Mouse (Mus musculus) heart, adult 18-20 months (tissue): ENCODE data around the gene Adamtsl1. TPM values are rescaled to one million over a fixed set of nuclear protein-coding genes. Genes with fewer than 3 reads are reported as not detected.
A peak's percentile ranks its signal among the peaks of the same experiment; 100 is the strongest.

Source experiments
- DNase-seq, 2 experiments: peaks; one replicate each; pipeline ENCODE4 v3.0.0; 2021 to 2022; ENCODE audit warnings: mixed read lengths in 1 of 2
- total RNA-seq, 2 experiments: library from RNA; stranded (reverse); gene quantifications; 2 replicates each; pipeline ENCODE4 v1.2.3; 2021

Adamtsl1 gene
- total RNA-seq, 2 experiments from 2014 or later = 1.1 to 2.9 TPM

DNA sequence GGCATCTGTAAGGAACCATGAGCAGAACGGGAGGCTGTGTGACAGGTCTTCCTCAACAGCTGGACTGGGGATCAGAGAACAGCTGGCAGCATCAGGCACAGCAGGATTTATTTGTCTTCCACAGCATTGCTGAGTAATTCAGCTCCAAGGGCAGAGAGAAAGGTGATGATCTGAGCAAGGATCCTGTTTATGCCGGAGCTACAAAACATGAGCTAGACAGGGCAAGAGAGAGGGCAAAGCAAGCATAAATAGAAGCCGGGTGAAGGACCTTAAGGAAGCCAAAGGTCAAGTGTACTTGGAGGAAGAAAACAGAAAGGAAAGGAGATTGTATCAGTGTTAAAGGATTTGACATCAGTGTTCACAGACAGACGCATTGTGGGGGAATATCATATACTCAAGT is 158.3 kb downstream of the Adamtsl1 start:
- DNase-seq = no peak

DNA sequence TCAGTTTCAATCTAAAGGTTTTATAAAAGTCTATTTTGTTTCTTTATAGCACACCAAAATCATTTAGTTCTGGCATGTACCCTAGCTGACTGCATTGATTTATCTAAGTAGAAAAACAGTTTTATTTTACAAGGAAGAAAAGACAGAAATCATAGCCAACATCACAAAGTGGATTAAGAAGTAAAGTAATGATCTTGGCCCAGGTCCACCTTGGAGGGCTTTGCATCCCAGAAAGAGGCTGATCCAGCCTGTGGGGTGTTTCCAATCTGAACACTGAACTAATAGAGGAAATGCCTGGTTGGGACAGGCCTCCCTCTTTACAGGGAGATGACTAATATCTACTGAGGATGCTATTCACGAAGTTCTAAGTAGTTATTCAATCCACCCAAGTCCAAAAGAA is 163.6 kb downstream of the Adamtsl1 start:
- no peak for DNase-seq

- DNase-seq = no peak
Observed at GRCm38 (mm10) chr4:85686160-85686559, 172.2 kb downstream of the Adamtsl1 start.

GRCm38 (mm10) chr4:85695237-85695636 is 181.3 kb downstream of the Adamtsl1 start:
- DNase-seq = no peak

- DNase-seq = no peak
Observed at GRCm38 (mm10) chr4:85707352-85708057, 193.5 kb downstream of the Adamtsl1 start.

- DNase-seq = no peak
Observed at GRCm38 (mm10) chr4:85709636-85710035, 195.7 kb downstream of the Adamtsl1 start.

DNA sequence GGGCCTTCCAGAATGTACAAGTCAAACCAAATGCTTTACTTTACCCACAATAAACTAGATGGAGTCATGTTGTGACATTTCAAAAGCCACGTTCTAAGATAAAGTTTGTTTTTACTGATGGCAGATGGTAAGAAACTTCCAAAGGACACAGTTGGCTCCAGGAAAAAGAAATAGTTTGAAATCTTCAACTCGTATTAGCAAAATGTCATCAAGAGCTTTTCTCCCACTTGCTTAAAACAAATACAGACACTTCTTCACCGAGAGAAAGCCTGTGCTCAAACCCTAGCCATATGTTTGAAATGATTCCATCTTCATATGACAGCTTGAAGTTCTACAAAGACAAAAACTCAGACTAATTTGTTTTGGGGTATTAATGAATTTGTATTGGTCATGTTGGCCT is 211.0 kb downstream of the Adamtsl1 start:
- no peak for DNase-seq

GRCm38 (mm10) chr4:85727731-85728130 is 213.8 kb downstream of the Adamtsl1 start:
- DNase-seq = no peak

- no peak for DNase-seq
Observed at GRCm38 (mm10) chr4:85728416-85728815, 214.4 kb downstream of the Adamtsl1 start.

DNA sequence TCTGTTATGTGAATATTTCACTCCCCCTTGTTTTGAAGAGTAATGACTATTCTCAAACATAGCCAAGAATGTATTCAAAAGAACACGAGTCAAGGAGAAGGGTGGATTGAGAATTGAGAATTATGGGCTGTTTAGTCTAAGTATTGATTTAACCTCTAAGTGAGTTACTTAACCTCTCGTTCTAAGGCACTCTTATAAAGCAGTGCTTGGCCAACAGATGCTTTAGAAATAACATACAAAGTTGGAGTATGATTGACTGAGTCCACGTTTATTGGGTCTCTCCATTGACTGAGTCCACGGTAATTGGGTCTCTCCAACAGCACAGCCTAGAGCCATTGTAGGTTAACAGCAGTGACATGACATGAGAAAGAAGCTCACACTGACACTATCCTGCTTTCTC is 226.5 kb downstream of the Adamtsl1 start:
- no peak for DNase-seq

DNA sequence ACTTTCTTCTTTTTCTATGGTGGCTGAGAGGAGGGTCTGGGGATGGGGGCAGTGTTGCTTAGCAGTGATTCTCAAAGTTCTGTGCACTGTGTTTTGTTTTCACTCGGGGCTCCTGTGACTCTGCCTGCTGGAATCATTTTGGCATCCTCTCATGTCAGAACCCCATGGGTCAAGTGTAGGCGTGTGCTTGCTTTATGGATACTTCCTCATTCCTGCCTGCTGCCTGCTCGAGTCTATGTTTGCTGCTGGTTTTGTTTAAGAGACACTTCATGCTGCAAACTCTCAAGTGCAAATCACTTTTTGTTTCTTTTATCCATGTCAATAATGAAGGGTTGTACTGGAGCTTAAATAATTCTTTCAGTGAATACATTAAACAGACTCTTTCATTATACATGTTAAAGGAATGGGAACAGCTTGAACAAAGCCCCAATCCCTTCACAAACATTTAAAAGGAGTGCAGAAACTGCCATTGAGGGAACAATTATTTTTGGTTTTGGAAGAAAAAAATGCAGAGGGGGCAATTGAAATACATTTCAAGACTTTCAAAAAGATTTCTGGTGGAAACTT is 227.9 kb downstream of the Adamtsl1 start:
- DNase-seq = no peak

DNA sequence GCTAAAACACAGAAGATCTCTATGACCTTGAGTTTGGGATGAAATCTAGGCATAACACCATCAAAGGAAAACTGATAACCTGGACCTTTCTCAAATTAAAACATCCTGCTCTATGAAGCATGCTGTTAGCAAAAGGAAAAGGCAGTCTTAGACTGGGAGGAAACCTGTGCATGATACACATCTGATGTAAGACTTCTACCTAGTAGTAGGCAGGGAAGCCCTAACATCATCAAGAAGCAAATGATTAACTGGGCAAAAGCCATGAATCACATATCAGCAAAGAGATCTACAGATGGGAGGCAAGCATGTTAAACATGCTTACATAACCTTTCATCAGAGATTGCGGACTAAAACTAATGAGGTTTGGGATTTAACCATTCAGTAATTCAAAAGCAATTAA is 229.5 kb downstream of the Adamtsl1 start:
- no peak for DNase-seq

- no peak for DNase-seq
Observed at GRCm38 (mm10) chr4:85762684-85763083, 248.7 kb downstream of the Adamtsl1 start.

DNA sequence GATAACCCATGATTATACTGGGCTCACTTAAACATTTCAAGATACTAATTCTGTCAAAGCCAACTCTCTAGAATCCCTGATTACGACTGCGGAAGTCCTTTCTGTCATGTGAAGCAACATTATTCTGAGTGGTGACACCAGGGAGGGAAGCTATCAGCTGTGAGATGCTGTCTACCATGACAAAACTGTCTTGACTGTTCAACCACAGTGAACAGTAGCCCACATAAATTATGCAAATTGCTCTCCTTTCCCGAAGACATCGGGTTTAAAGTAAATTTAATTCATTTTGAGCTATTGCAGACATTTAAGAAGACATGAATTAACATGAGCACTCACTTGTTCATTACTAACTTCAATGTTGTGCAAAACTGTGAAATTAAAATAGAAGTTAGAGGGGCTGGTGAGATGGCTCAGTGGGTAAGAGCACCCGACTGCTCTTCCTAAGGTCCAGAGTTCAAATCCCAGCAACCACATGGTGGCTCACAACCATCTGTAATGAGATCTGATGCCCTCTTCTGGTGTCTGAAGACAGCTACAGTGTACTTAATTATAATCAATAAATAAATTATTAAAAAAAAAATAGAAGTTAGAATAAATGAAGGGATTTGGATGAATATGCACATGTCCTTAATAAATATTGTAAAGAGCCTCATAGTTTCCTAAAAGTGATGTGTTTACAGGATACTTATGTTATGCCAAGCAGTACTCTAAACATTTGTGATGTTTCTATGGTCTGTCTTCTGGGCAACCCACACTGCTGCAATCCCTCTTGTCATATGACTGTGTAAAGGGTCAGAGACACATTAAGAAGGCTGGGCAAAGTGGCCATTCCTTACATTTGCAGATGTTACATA is 249.4 kb downstream of the Adamtsl1 start:
- DNase-seq = no peak

DNA sequence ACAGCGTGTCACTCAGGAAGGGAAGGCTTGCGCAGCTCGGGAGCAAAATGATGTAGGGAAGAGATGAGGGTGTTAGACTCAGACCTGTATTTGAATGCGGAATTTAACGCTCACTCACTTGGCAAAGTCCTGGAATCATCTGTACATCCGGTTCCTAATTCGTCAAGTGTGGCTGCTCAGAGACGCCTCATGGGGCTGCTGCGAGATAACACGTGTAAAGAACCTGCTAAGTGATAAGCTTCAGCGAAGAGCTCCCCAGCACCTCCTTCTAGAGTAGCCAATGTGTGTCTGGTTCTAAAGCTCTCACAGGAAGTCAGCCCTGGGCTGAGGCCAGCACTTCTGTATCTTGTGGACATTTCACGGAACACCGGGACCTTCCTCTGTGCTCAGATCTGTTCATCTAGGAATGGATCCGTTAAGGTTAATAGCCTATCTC is 250.1 kb downstream of the Adamtsl1 start:
- no peak for DNase-seq

GRCm38 (mm10) chr4:85764476-85764875 is 250.5 kb downstream of the Adamtsl1 start:
- no peak for DNase-seq

DNA sequence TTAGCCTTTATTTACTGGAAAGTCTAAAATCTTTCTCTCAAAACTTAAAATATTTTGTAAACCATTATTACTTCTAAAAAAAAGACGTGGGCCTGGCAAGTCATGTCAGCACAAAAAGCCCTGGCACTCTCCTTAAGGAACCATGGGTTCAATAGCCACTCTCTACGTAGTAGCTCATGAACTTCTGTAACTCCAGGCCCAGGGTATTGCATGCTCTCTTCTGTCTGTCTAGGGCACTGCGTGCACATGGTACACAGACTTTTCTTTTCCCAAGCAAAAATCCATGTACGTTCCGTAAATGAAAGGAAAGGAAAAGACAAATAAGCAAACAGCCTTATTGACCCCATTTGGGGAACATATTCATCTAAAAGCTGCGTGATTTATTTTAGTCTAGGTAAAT is 253.7 kb downstream of the Adamtsl1 start:
- DNase-seq = no peak

GRCm38 (mm10) chr4:85768107-85768506 is 254.1 kb downstream of the Adamtsl1 start:
- no peak for DNase-seq

DNA sequence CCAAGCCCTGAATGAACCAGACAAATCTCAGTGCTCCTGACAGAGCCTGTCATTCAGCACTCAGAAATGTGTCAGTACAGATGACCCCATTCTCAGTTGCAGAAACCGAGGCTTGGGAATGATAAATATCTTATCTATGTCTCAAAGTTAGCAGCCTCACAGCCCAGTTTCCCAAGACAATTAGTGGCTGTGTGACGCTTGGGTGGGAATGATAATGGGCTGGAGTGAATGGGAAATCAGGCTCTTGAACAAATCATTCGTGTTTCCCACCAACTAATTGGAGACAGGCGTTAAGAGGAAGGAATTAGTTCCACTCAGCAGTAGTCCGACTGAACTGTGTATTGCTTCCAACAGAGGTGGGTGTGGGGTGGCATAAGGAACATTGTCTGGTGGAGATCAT is 268.5 kb downstream of the Adamtsl1 start:
- no peak for DNase-seq

- no peak for DNase-seq
Observed at GRCm38 (mm10) chr4:85783768-85784379, 269.9 kb downstream of the Adamtsl1 start.

- DNase-seq = no peak
Observed at GRCm38 (mm10) chr4:85784428-85784827, 270.5 kb downstream of the Adamtsl1 start.

GRCm38 (mm10) chr4:85790226-85790625 is 276.3 kb downstream of the Adamtsl1 start:
- no peak for DNase-seq

GRCm38 (mm10) chr4:85801805-85802204 is 287.8 kb downstream of the Adamtsl1 start:
- DNase-seq = peak; percentile 40 to 78
